Comparison of ENCODE assay signal across 38 mouse cellular contexts in genomic region chr13:73320048-73320447, GRCm38 (mm10). TPM values are rescaled to one million over a fixed set of nuclear protein-coding genes. Genes with fewer than 3 reads are reported as not detected.
"Had no signal": no experiment of that assay in that cellular context is flagged by ENCODE, and none has a peak within 500 bp of the region (broad histone marks: within the 10 kb centered on the region; RNA-seq: fewer than 3 reads in every experiment).

No protein-coding gene starts in this region.

- H3K4me2 ChIP-seq: heart, embryonic 11.5 days; heart, embryonic 12.5 days; heart, embryonic 13.5 days; heart, embryonic 15.5 days; hindbrain, embryonic 12.5 days; hindbrain, embryonic 13.5 days; hindbrain, embryonic 14.5 days; hindbrain, embryonic 15.5 days; intestine, embryonic 15.5 days had no signal

- H3K9me3 ChIP-seq: heart, embryonic 10.5 days; heart, embryonic 15.5 days; hindbrain, embryonic 15.5 days; intestine, embryonic 15.5 days had no signal

- H3K27ac ChIP-seq: heart, adult 2 months; heart, embryonic 10.5 days; heart, embryonic 13.5 days; heart, embryonic 15.5 days; hindbrain, embryonic 10.5 days; hindbrain, embryonic 12.5 days; hindbrain, embryonic 13.5 days; hindbrain, embryonic 14.5 days; hindbrain, embryonic 15.5 days; hindbrain, postnatal 0 days; intestine, embryonic 15.5 days; kidney, postnatal 0 days; layer of hippocampus, adult 2 months had no signal

- H3K4me3 ChIP-seq: heart, adult 2 months; heart, embryonic 10.5 days; heart, embryonic 12.5 days; heart, embryonic 13.5 days; heart, embryonic 15.5 days; hindbrain, embryonic 10.5 days; hindbrain, embryonic 12.5 days; hindbrain, embryonic 13.5 days; hindbrain, embryonic 15.5 days; intestine, embryonic 15.5 days; layer of hippocampus, adult 2 months had no signal

- H3K9ac ChIP-seq: heart, embryonic 12.5 days; heart, embryonic 13.5 days; heart, embryonic 15.5 days; hindbrain, embryonic 12.5 days; hindbrain, embryonic 13.5 days; hindbrain, embryonic 14.5 days; hindbrain, embryonic 15.5 days; intestine, embryonic 15.5 days had no signal

- ATAC-seq: hindbrain, embryonic 16.5 days; hindbrain, postnatal 0 days; inflammation-experienced regulatory T-cells, adult 6 months; intestine, embryonic 15.5 days; intestine, embryonic 16.5 days; intestine, postnatal 0 days had no signal

- H3K4me1 ChIP-seq: hindbrain, embryonic 15.5 days; intestine, embryonic 15.5 days had no signal

- H3K27me3 ChIP-seq: heart, embryonic 12.5 days; heart, embryonic 13.5 days; heart, embryonic 15.5 days; hindbrain, embryonic 12.5 days; hindbrain, embryonic 13.5 days; hindbrain, embryonic 15.5 days; intestine, embryonic 15.5 days had no signal

- DNase-seq: heart, adult 18-20 months; heart, adult 2 months; heart, postnatal 10 days; heart, postnatal 14 days; heart, postnatal 36 days; heart, postnatal 4 days; kidney, adult 11 months; kidney, adult 8-10 months; kidney, postnatal 10 days; kidney, postnatal 14 days; kidney, postnatal 4 days; layer of hippocampus, adult 9-11 months; layer of hippocampus, postnatal 36 days had no signal

RNA-seq across cellular contexts. Expression of gene Irx4, which starts 59.8 kb away (rescaled TPM):
- total RNA-seq: hematopoietic stem cell, adult 5-6 weeks; layer of hippocampus, adult 18-20 months; layer of hippocampus, adult 2 months; layer of hippocampus, adult 8-10 months; layer of hippocampus, postnatal 10 days; layer of hippocampus, postnatal 14 days; layer of hippocampus, postnatal 25 days; layer of hippocampus, postnatal 36 days; left cerebral cortex, adult 18-20 months had no signal
- polyA plus RNA-seq: inflammation-experienced regulatory T-cells, adult 6 months had no signal
